Mouse (Mus musculus) forebrain, embryonic 15.5 days (tissue): ENCODE measurements around the gene Car6. TPM values are rescaled to one million over a fixed set of nuclear protein-coding genes. Genes with fewer than 3 reads are reported as not detected.
A peak's percentile ranks its signal among the peaks of the same experiment; 100 is the strongest.

Source experiments
- ATAC-seq: fragments of 200-750 bp; cut with Nextera tagmentation; replicated peaks from 2 replicates; pipeline ENCODE4 v1.8.0; 2017; ENCODE audit warnings: mild to moderate bottlenecking, moderate TSS enrichment, moderate library complexity
- H3K27ac ChIP-seq: fragments of 300-500 bp; sonication (generic); replicated peaks from 2 replicates; pipeline ENCODE4 v1.5.1; 2015; ENCODE audit warnings: mild to moderate bottlenecking, inconsistent platforms
- H3K27me3 ChIP-seq: fragments of 300-500 bp; sonication (generic); 2 replicates; pipeline ENCODE4 v1.6.1; 2015; ENCODE audit warnings: inconsistent platforms
- H3K36me3 ChIP-seq: fragments of 300-500 bp; sonication (generic); 2 replicates; pipeline ENCODE4 v1.6.1; 2015; ENCODE audit warnings: mild to moderate bottlenecking, inconsistent platforms
- H3K4me1 ChIP-seq: fragments of 300-500 bp; sonication (generic); 2 replicates; pipeline ENCODE4 v1.6.1; 2015; ENCODE audit warnings: inconsistent platforms
- H3K4me2 ChIP-seq: fragments of 300-500 bp; sonication (generic); replicated peaks from 2 replicates; pipeline ENCODE4 v1.6.1; 2015; ENCODE audit warnings: mild to moderate bottlenecking, inconsistent platforms
- H3K4me3 ChIP-seq: fragments of 300-500 bp; sonication (generic); 2 replicates; pipeline ENCODE4 v1.5.1; 2015; ENCODE audit warnings: mild to moderate bottlenecking, inconsistent platforms
- H3K9ac ChIP-seq: fragments of 300-500 bp; sonication (generic); replicated peaks from 2 replicates; pipeline ENCODE4 v1.6.1; 2015; ENCODE audit warnings: mild to moderate bottlenecking, inconsistent platforms
- H3K9me3 ChIP-seq: fragments of 300-500 bp; sonication (generic); 2 replicates; pipeline ENCODE4 v1.6.1; 2016; ENCODE audit warnings: inconsistent platforms
- WGBS: fragments of 180-500 bp; shearing (Covaris S2); methylation state at CpG from one replicate; pipeline ENCODE4 v1.1.7; 2015; ENCODE audit warnings: mixed read lengths; 5-methylcytosine and 5-hydroxymethylcytosine counted together
- polyA plus RNA-seq: library from polyadenylated mRNA; unstranded; fragments of >200 nt; fragmentation: Nextera tagmentation; extraction: Ambion mirVana; gene quantifications from 2 replicates; pipeline ENCODE4 v1.2.1, GENCODE M21; 2015

Car6 gene
- polyA plus RNA-seq, result not detected in 2 replicates

DNA sequence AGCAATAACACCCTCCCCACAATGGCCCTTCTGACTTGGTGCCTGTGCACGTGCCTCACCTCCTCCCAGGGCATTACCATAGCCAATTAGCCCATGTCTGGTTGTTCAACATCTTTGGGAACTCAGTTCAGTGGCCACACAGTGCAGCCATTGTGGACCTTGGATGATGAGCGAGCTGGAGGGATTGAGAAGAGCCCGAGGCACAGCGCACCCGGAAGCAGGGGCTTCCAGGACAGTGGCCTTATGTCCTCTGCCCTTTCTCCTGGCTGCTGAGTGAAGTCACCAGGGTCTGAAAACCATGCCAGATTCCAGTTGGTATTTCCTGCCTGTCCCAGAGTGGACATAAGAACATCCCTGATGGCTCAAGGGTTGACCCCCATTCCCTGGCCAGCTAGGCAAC lies at the start of gene Car6:
Gene Car6, minus strand, starts transcription at position 101 of the 400 bp plus-strand sequence.
- no peaks in the 10 kb centered on the region for H3K27me3 ChIP-seq
- no peaks in the 10 kb centered on the region for H3K9me3 ChIP-seq
- ATAC-seq, result no peak
- 57% methylated on average over 5 of the region's 5 CpGs for WGBS
- no peak within 1 kb of the TSS for H3K4me3 ChIP-seq
- no peak within 1 kb of the TSS for H3K27ac ChIP-seq
- no peaks in the 10 kb centered on the region for H3K4me1 ChIP-seq
- H3K36me3 ChIP-seq, result no peaks in the 10 kb centered on the region
- H3K9ac ChIP-seq, result no peak within 1 kb of the TSS
- no peak within 1 kb of the TSS for H3K4me2 ChIP-seq

DNA sequence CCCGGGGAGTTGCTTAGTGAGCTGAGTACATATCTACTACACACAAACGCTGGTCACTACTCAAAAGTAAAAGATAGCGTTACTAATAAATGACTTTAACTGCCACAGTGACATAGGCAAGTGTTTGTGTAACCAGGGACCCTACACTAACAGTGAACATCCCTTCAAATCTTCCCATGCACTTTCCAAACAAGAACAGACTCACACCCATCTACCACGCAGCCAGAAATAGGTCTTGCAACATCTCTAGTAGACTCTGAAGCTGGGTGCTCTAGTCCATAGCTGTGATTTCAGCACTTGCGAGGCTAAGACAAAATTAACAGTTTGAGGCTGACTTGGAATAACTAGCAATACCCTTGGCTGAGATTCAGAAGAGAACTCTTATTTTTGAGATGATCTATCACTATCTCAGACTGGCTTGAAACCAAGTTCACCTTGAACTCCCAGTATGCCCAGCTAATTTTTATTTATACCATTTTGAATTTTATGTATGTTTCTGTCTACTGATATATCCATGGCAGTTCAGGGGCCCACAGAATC lies 48.7 kb upstream of the Car6 start:
- Histone ChIP-seq H3K9me3 (no peaks in the 10 kb centered on the region), H3K27ac (peak overlapping the region; percentile 83; the same call in 1 of the 2 replicates), H3K4me2 (no peak overlapping the region), H3K4me1 (peaks cover 21% of the 10 kb centered on the region), H3K27me3 (no peaks in the 10 kb centered on the region), H3K9ac (no peak overlapping the region), H3K36me3 (peaks cover 44% of the 10 kb centered on the region), H3K4me3 (no peak overlapping the region)
- ATAC-seq, result no peak
- WGBS, result 81% methylated on average over 5 of the region's 5 CpGs

DNA sequence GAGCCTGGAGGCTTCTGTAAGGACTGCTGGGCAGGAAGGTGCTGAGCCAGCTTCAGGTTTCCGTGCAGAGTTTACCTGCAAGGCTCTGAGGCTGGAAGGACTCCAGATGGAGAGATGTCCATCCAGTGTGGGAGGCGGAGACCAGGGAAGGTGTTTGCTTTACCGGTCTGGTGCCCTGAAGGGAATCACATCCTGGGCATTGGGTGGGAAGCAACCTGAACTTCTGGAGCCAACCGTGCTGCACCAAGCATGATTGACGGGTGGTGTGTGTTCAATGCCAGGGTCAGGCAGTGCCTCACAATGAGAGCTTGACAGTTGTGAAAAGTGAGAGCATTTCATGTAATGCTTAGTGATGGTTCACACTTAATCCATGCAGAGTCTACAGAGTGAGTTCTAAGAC lies 47.8 kb upstream of the Car6 start:
- Histone ChIP-seq H3K9me3 (no peaks in the 10 kb centered on the region), H3K9ac (no peak overlapping the region), H3K27me3 (no peaks in the 10 kb centered on the region), H3K36me3 (peaks cover 52% of the 10 kb centered on the region), H3K4me1 (peaks cover 21% of the 10 kb centered on the region), H3K27ac (no peak overlapping the region), H3K4me2 (no peak overlapping the region), H3K4me3 (no peak overlapping the region)
- ATAC-seq, result no peak
- WGBS, result 80% methylated on average over 5 of the region's 5 CpGs

DNA sequence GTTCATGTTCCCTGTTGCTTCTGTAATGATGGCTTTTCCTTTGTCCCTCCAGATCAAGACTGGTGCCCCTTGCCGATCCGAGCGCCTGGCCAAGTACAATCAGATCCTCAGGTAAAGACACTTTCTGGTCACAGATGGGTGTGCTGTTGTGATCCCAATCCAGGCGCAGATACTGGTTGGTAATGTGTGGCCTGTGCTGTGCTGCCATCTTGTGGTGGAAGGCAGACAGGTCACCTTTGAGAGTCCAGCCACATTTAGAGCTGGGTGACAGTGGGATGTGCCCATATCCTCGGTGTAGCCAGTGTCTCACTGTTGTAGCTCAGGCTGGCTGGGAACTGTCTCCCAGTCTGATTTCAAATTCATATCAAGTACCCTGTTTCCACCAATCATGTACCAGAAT lies 46.9 kb upstream of the Car6 start:
- Histone ChIP-seq H3K9ac (no peak overlapping the region), H3K36me3 (peaks cover 61% of the 10 kb centered on the region)
- WGBS, result 60% methylated on average over 5 of the region's 5 CpGs

DNA sequence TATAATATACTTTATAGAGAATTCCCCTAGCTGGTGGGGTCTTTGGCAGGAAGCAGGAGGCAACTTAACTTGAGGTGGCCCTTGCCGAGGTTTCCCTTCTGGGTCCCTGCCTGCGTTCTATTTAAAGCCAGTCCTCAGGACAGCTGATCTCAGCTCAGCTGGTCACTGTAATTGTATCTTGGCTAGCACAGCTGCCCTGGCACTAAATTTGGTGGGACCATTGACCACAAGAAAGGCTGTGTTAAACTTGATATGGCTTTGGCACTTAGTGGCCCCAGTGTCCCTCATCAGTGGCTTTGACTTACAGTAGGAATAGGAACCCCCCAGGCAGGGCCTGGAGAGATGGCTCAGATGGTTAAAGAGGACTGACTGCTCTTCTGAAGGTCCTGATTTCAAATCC lies 44.7 kb upstream of the Car6 start:
- peaks cover 81% of the 10 kb centered on the region for H3K36me3 ChIP-seq

More for the DNA sequence above, 46.9 kb upstream of the Car6 start:
- ATAC-seq, result peak; percentile 57
- Histone ChIP-seq H3K27me3 (no peaks in the 10 kb centered on the region), H3K27ac (no peak overlapping the region), H3K4me2 (no peak overlapping the region), H3K4me1 (peaks cover 21% of the 10 kb centered on the region), H3K4me3 (no peak overlapping the region), H3K9me3 (no peaks in the 10 kb centered on the region)

DNA sequence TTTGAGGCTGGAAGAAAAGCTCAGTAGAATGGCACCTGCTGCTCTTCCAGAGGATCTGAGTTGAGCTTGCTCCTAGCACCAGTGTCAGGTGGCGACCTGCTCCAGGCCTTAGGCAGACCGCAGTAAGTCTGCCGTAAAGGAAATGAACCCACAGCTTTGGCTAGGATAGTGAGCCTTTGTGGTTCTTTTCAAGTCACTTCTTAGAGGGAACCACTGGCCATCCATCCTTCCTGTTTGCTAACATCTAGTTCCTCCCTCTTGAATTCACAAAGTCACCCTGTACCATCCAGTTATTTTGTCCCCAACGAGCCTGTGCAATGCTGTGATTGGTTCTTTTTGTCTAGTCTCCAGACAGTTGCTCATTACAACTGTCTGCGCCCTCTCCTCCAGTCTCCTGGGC lies 41.6 kb upstream of the Car6 start:
- peaks cover 34% of the 10 kb centered on the region for H3K4me1 ChIP-seq
- H3K9ac ChIP-seq, result no peak overlapping the region
- H3K4me3 ChIP-seq, result no peak overlapping the region
- H3K9me3 ChIP-seq, result no peaks in the 10 kb centered on the region
- no peak overlapping the region for H3K4me2 ChIP-seq
- ATAC-seq, result no peak
- no peak overlapping the region for H3K27ac ChIP-seq
- 83% methylated on average over 5 of the region's 5 CpGs for WGBS
- peaks cover 63% of the 10 kb centered on the region for H3K36me3 ChIP-seq
- no peaks in the 10 kb centered on the region for H3K27me3 ChIP-seq

More for the DNA sequence above, 44.7 kb upstream of the Car6 start:
- no peaks in the 10 kb centered on the region for H3K27me3 ChIP-seq
- no peak overlapping the region for H3K9ac ChIP-seq
- no peak overlapping the region for H3K4me3 ChIP-seq
- H3K27ac ChIP-seq, result no peak overlapping the region
- H3K9me3 ChIP-seq, result no peaks in the 10 kb centered on the region
- ATAC-seq, result no peak
- H3K4me2 ChIP-seq, result no peak overlapping the region
- WGBS, result 67% methylated on average over 2 of the region's 2 CpGs
- H3K4me1 ChIP-seq, result peaks cover 18% of the 10 kb centered on the region

DNA sequence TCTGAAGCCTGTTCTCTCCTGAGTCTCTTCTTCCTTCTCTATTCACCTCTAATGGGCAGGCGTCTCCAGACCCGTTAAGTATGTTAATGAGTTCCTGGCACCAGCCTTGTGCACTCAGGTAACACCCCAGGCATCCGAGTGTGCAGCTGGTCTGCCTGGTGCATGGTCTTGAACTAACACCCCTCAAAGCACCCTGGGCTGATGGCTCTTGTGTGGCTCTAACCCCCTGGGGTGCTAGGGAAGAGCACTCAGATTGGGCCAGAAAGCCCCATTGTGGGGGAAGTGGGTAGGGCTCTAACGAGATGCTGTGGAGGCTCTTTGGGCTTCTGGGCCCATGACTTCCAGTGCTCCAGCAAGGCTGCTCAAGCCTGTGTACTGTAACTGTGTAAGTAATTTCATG lies 40.6 kb upstream of the Car6 start:
- H3K4me1 ChIP-seq, result peaks cover 37% of the 10 kb centered on the region
- peaks cover 53% of the 10 kb centered on the region for H3K36me3 ChIP-seq
- H3K27me3 ChIP-seq, result no peaks in the 10 kb centered on the region
- 21% methylated on average over 4 of the region's 4 CpGs for WGBS
- no peaks in the 10 kb centered on the region for H3K9me3 ChIP-seq
- H3K4me2 ChIP-seq, result no peak overlapping the region
- ATAC-seq, result no peak
- H3K4me3 ChIP-seq, result no peak overlapping the region
- no peak overlapping the region for H3K27ac ChIP-seq
- no peak overlapping the region for H3K9ac ChIP-seq

DNA sequence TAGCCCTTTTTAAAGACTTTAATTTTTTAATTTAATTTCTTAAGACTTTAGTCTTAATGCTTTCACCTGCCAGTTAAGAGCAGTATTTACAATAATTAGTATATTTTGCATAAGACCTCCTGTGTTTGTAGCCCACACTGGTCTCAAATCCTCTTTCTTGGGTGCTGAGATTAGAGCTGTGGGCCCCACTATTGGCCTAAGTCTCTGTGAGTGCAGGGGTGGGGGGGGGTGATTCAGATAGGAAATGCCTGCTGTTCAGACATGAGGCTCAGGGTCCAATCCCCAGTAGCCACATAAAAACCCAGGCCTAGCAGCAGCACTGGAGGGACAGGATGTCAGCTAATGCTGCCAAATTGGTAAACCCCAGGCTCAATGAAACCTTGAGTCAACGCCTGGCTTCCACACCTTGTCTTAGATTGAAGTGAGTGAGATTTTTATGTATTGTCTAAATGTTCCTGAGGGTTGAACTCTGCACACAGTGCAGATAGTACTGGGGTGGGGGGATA lies 39.3 kb upstream of the Car6 start:
- Histone ChIP-seq H3K36me3 (peaks cover 41% of the 10 kb centered on the region), H3K9me3 (no peaks in the 10 kb centered on the region), H3K4me3 (no peak overlapping the region), H3K27me3 (no peaks in the 10 kb centered on the region), H3K4me2 (no peak overlapping the region), H3K4me1 (peaks cover 37% of the 10 kb centered on the region), H3K9ac (no peak overlapping the region), H3K27ac (no peak overlapping the region)
- ATAC-seq, result no peak
- 77% methylated on average over 1 of the region's 1 CpGs for WGBS

DNA sequence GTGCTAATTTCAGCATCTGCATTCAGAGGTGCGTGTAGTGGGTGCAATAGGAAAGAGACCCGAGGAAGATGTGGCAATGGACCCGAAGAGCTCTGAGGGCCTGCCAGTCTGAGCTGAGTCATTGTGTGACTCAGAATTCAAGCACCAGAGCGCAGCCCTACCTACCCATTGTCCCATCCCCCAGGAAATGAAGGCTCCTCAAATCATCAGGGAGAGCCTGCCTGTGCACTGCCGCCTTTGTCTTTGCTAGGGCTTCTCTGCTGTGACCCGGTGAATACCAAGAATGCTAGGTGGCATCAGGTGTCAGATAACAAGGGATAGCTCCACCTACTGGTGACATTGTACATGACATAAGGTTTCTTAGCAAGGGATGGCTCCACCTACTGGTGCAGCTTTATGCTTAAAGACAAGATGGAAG lies 38.8 kb upstream of the Car6 start:
- Histone ChIP-seq H3K27me3 (no peaks in the 10 kb centered on the region), H3K9ac (no peak overlapping the region), H3K36me3 (peaks cover 38% of the 10 kb centered on the region), H3K4me1 (peaks cover 37% of the 10 kb centered on the region), H3K9me3 (no peaks in the 10 kb centered on the region), H3K27ac (no peak overlapping the region), H3K4me3 (no peak overlapping the region), H3K4me2 (no peak overlapping the region)
- 6% methylated on average over 6 of the region's 6 CpGs for WGBS
- no peak for ATAC-seq

DNA sequence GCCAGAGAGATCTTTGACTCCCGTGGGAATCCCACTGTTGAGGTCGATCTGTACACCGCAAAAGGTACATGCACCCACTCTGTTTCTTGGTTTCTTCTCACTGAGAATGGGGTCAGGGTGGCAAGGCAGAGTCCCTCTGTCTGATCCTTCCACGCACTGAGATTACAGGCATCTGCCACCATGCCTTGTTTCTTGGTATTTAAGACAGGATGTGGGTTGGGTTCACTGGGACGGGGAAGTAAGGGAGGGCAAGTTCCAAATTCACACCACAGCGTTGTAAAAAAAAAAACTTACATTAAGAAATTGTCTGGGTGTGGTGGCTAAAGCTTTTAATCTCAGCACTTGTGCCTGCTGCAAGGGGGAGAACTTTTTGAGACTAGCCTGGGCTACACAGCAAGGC lies 38.4 kb upstream of the Car6 start:
- peaks cover 39% of the 10 kb centered on the region for H3K4me1 ChIP-seq
- no peaks in the 10 kb centered on the region for H3K9me3 ChIP-seq
- no peaks in the 10 kb centered on the region for H3K27me3 ChIP-seq
- peaks cover 34% of the 10 kb centered on the region for H3K36me3 ChIP-seq
- peak overlapping the region; percentile 78; the same call in 1 of the 2 replicates for H3K4me3 ChIP-seq
- 0 out of 2 replicates have a peak overlapping the region, but pooled peaks have one; percentile 88 for H3K9ac ChIP-seq
- H3K4me2 ChIP-seq, result peak overlapping the region; percentile 75
- ATAC-seq, result no peak
- no peak overlapping the region for H3K27ac ChIP-seq
- 41% methylated on average over 6 of the region's 6 CpGs for WGBS

DNA sequence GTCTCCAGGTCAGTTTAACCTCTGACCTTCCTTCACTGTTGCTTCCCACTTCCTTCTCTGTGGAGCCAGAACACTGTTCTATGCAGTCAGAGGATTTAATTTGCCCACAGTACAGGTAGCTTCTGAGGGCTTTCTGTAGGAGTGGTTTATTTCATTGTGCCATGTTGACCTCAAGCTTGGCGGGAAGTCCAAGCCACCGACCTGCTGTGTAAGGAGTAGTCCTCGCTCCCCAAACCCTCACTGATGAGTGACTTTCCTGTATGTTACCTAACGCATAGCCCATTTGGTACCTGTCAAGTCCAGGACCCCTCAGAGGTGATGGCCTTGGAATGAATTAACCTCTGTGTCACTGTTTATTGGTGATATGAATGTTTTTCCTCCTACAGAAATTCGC lies 38.0 kb upstream of the Car6 start:
- Histone ChIP-seq H3K36me3 (peaks cover 31% of the 10 kb centered on the region), H3K27me3 (no peaks in the 10 kb centered on the region), H3K27ac (0 out of 2 replicates have a peak overlapping the region, but pooled peaks have one; percentile 6), H3K9me3 (no peaks in the 10 kb centered on the region), H3K4me3 (peak overlapping the region; percentile 78), H3K9ac (peak overlapping the region; percentile 88; the same call in 1 of the 2 replicates), H3K4me2 (peak overlapping the region; percentile 75), H3K4me1 (peaks cover 40% of the 10 kb centered on the region)
- ATAC-seq, result no peak
- 27% methylated on average over 5 of the region's 5 CpGs for WGBS

DNA sequence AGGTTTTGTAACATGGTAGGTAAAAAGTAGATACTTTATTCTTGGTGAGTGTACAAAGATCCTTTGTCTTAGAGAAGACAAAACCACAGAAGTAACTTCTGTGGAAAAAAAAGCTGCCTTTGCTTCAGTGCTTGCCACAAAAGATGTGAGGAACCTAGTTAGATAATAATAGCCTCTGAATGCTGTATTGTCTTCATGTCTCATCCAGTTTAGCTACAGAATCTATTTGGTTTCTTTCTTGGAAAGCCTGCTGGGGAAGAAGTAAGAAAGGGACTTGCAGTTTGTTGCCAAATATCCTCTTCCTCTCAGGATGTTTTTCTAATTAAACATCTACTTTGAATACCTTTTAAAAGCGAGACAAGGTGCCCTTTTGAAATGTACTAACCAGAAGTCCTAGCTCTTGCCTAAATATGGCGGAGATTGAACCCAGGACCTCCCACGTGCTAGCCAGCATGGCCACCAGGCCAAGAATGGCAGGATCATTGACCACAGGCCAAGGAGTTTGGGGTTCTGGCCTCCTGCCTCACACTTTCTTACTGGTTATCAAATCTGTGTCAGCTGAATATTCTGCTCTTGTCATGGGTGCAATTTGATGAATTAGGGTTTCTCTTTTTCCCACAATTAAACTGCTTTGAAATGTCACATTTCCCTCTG lies 37.4 kb upstream of the Car6 start:
- Histone ChIP-seq H3K27ac (peak overlapping the region; percentile 100; the same call in 1 of the 2 replicates), H3K27me3 (no peaks in the 10 kb centered on the region), H3K4me2 (peak overlapping the region; percentile 75), H3K9me3 (no peaks in the 10 kb centered on the region), H3K9ac (peak overlapping the region; percentile 88), H3K4me3 (peak overlapping the region; percentile 78), H3K36me3 (peaks cover 26% of the 10 kb centered on the region), H3K4me1 (peaks cover 40% of the 10 kb centered on the region)
- no peak for ATAC-seq
- WGBS, result 6% methylated on average over 3 of the region's 3 CpGs
